Mouse (Mus musculus) cortical plate, adult 2 months (tissue): ENCODE data around the gene Kif13a.

Source experiments
- CTCF ChIP-seq: fragments of 200-500 bp; IDR thresholded peaks from 2 replicates; pipeline ENCODE4 v1.5.1; 2011; ENCODE audit warnings: mild to moderate bottlenecking, control low read depth, low read length; ENCODE audit not compliant: insufficient read depth; ENCODE audit errors: extremely low read depth
- POLR2A ChIP-seq: fragments of 200-500 bp; IDR thresholded peaks from 2 replicates; pipeline ENCODE4 v1.6.1; 2011; ENCODE audit warnings: mild to moderate bottlenecking, low read length, control low read depth; ENCODE audit not compliant: insufficient read depth; ENCODE audit errors: extremely low read depth

DNA sequence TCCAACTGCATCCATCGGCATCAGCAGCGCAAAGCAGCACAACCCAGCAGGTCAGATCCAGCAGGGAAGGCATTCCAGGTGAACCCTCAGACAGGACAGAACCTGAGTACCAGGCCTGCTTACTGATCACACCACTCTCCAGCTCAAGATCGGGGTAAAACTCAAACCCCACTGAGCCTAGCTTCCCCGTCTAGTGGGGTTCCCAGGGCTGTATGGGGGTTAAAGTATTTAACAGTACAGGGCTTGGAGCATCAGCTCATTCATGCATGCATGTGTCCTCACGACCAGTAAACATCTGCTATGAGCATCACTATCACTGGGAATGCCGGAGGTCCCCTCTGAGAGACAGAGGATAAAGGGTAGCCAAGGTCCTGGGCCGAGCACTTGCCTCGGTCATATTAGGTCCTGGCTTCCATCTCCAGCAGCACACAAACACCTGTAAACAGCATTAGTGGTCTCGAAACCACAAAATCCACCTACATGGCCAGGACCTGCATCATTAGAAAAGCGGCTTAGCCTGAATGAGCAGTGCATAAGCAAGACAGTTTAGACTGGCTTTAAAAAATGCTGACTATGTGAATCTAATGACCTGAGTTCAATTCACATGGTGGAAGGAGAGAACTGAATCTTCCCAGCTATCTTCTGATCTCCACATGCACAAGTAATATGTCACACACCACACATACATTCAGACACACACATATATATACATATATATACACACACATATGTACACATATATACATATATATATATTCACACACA is 43.0 kb downstream of the Kif13a start:
- TF ChIP-seq POLR2A (no peak), CTCF (no peak)
